Mouse (Mus musculus) limb, embryonic 10.5 days (tissue): ENCODE data around the gene Atg4a. TPM values are rescaled to one million over a fixed set of nuclear protein-coding genes. Genes with fewer than 3 reads are reported as not detected.

Experiments
- DNase-seq: peaks from one replicate; pipeline ENCODE4 v3.0.0-alpha.2; 2017; ENCODE audit warnings: low spot score
- H3K27ac ChIP-seq: fragments of 300-500 bp; sonication (generic); 2 replicates; pipeline ENCODE4 v1.5.1; 2016; ENCODE audit warnings: mild to moderate bottlenecking
- H3K27me3 ChIP-seq: fragments of 300-500 bp; sonication (generic); 2 replicates; pipeline ENCODE4 v1.6.1; 2016; ENCODE audit warnings: low read depth, mild to moderate bottlenecking; ENCODE audit not compliant: poor library complexity, severe bottlenecking
- H3K36me3 ChIP-seq: fragments of 300-500 bp; sonication (generic); 2 replicates; pipeline ENCODE4 v1.6.1; 2016; ENCODE audit warnings: mild to moderate bottlenecking, moderate library complexity
- H3K4me1 ChIP-seq: fragments of 300-500 bp; sonication (generic); 2 replicates; pipeline ENCODE4 v1.6.1; 2016
- H3K4me3 ChIP-seq: fragments of 300-500 bp; sonication (generic); 2 replicates; pipeline ENCODE4 v1.5.1; 2016; ENCODE audit warnings: mild to moderate bottlenecking, moderate library complexity
- H3K9me3 ChIP-seq: fragments of 300-500 bp; sonication (generic); replicated peaks from 2 replicates; pipeline ENCODE4 v1.6.1; 2016; ENCODE audit warnings: mild to moderate bottlenecking
- WGBS: fragments of 180-500 bp; shearing (Covaris S2); methylation state at CpG from one replicate; pipeline ENCODE4 v1.1.7; 2016; 5-methylcytosine and 5-hydroxymethylcytosine counted together
- polyA plus RNA-seq: library from polyadenylated mRNA; unstranded; fragments of >200 nt; fragmentation: Nextera tagmentation; extraction: Ambion mirVana; gene quantifications from 2 replicates; pipeline ENCODE4 v1.2.1, GENCODE M21; 2016

Gene Atg4a
- polyA plus RNA-seq = 11.4 and 12.0 TPM in 2 replicates

DNA sequence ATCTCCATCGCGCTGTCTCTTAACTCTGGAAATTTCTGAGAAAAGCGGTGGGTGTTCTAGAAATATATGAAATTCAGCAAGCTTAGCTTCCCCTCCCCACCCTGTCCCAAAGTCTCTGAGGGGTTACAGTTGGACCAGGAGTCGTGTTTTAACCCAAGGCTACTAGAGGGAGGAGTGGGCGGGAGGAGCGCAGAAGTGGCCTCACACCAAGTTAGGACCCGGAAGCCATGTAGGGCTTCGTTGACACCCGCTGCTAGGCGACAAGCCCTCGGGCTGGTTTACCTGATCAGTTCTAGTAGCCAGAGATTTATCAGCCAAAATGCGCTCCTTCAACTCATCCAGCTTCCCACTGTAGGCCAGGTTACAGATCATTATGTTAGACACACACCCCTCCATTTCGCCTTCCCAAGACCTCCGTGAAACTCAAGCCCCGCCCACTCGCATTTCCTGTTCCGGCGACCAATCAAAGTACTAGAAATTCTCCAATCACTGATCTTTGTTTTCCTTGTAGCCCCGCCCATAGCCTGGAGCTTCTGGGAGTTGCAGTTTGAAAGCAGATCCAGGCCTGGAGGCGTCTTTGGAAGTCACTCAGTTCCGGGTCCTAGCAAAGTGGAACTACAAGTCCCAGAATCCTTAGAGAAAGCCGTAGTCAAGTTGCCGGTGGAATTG lies at the start of gene Atg4a, which contains the start of gene Psmd10:
Gene Atg4a (plus strand): TSS at position 636 of the 669 bp plus-strand sequence.
Gene Psmd10 (minus strand): TSS at position 457 of the 669 bp plus-strand sequence.
- Histone ChIP-seq H3K36me3 (peaks cover 4% of the 10 kb centered on the region), H3K4me1 (no peaks in the 10 kb centered on the region), H3K9me3 (no peaks in the 10 kb centered on the region), H3K4me3 (peak within 1 kb of the TSS; percentile 55), H3K27ac (peak within 1 kb of the TSS; percentile 80), H3K27me3 (peaks cover 87% of the 10 kb centered on the region)
- peak; percentile 82 for DNase-seq
- 16% methylated on average over 23 of the region's 23 CpGs for WGBS

- Histone ChIP-seq H3K4me3 (no peak within 1 kb of the TSS), H3K4me1 (no peaks in the 10 kb centered on the region), H3K36me3 (no peaks in the 10 kb centered on the region), H3K27ac (no peak within 1 kb of the TSS), H3K27me3 (peaks cover 66% of the 10 kb centered on the region), H3K9me3 (no peaks in the 10 kb centered on the region)
- WGBS = 79% methylated on average over 7 of the region's 7 CpGs
- no peak for DNase-seq
Observed at GRCm38 (mm10) chrX:140907360-140907759, 49.3 kb upstream of the Atg4a start, which contains the start of gene Vsig1. Vsig1 (plus strand) TSS chrX:140907608.

DNA sequence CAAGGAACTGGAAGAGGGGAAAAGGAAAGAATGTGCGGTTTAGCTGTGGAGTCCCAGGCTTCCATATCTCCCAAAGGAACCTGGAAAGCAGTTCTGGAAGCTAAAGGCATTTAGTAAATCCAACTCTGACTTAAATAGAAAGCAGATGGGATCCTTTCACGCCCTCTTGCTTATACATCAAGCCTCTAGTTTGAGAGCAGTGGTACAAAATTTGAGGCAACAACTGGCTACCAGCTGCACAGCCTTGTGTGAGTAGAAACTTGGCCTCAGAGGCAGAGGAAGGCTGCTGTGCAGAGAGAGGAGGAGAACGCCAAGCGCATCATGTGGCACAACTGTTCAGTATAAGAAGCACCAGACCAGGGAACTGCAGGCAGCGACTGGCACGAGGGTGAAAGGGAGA lies 35.4 kb upstream of the Atg4a start:
- no peak for DNase-seq
- no peaks in the 10 kb centered on the region for H3K36me3 ChIP-seq
- H3K27me3 ChIP-seq = peaks cover 95% of the 10 kb centered on the region
- H3K4me1 ChIP-seq = no peaks in the 10 kb centered on the region
- H3K4me3 ChIP-seq = no peak overlapping the region
- no peak overlapping the region for H3K27ac ChIP-seq
- WGBS = 82% methylated on average over 6 of the region's 6 CpGs
- no peaks in the 10 kb centered on the region for H3K9me3 ChIP-seq

GRCm38 (mm10) chrX:140932066-140932465 lies 24.6 kb upstream of the Atg4a start:
- Histone ChIP-seq H3K27ac (no peak overlapping the region), H3K4me1 (no peaks in the 10 kb centered on the region), H3K4me3 (no peak overlapping the region), H3K36me3 (no peaks in the 10 kb centered on the region), H3K9me3 (no peaks in the 10 kb centered on the region), H3K27me3 (peaks cover 98% of the 10 kb centered on the region)
- DNase-seq = no peak
- 84% methylated on average over 3 of the region's 3 CpGs for WGBS

GRCm38 (mm10) chrX:140933263-140933662 lies 23.4 kb upstream of the Atg4a start:
- H3K27me3 ChIP-seq = peaks cover 96% of the 10 kb centered on the region
- no peak for DNase-seq
- no peak overlapping the region for H3K27ac ChIP-seq
- 79% methylated on average over 3 of the region's 3 CpGs for WGBS
- no peaks in the 10 kb centered on the region for H3K9me3 ChIP-seq
- H3K4me3 ChIP-seq = no peak overlapping the region
- H3K36me3 ChIP-seq = no peaks in the 10 kb centered on the region
- no peaks in the 10 kb centered on the region for H3K4me1 ChIP-seq

DNA sequence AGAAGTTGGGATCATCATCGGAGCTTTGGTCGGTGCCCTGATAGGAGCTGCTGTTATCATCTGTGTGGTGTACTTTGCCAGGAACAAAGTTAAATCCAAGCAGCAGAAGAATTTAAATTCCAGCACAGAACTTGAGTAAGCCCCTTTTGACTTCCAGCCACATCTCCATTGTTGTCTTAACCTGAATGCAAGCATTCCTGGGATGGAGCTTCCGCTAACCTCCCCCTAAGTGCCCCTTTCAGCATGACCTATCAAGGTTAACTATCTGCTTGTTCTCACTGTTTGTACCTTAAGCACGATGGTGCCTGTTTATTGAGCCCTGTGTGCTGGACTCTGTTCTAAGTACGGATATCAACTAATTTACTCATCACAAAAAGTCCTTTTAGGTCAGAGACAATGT lies 20.4 kb upstream of the Atg4a start:
- Histone ChIP-seq H3K9me3 (no peaks in the 10 kb centered on the region), H3K27me3 (peaks cover 96% of the 10 kb centered on the region), H3K36me3 (no peaks in the 10 kb centered on the region), H3K27ac (no peak overlapping the region), H3K4me1 (no peaks in the 10 kb centered on the region), H3K4me3 (no peak overlapping the region)
- DNase-seq = no peak
- WGBS = 84% methylated on average over 5 of the region's 5 CpGs

GRCm38 (mm10) chrX:140953618-140954017 lies 3.1 kb upstream of the Atg4a start:
- Histone ChIP-seq H3K4me3 (no peak overlapping the region), H3K27me3 (peaks cover 93% of the 10 kb centered on the region), H3K9me3 (no peaks in the 10 kb centered on the region), H3K4me1 (no peaks in the 10 kb centered on the region), H3K27ac (no peak overlapping the region), H3K36me3 (peaks cover 13% of the 10 kb centered on the region)
- 94% methylated on average over 4 of the region's 4 CpGs for WGBS
- DNase-seq = no peak

DNA sequence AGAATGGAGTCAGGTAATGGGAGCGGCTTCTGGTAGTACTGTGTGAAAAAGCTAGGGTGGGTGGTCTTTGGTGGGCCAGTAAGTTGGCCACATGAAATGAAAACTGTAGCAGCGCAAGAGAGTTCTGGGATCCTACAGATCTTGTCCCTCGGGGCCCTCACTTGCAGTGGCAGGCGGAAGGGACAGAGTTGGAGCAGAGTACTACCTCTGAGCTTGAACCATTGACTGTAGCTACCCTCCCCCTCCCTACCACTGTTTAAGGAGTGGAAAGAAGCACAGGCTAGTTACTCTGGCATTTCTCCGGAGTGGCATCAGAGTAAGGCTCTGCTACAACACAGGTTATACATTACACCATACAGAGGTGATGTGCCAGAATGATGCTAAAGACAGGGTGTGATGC lies 252 bp downstream of the Atg4a start:
- Histone ChIP-seq H3K27me3 (peaks cover 81% of the 10 kb centered on the region), H3K4me1 (no peaks in the 10 kb centered on the region), H3K36me3 (peaks cover 4% of the 10 kb centered on the region), H3K4me3 (peak overlapping the region; percentile 55), H3K27ac (no peak overlapping the region), H3K9me3 (no peaks in the 10 kb centered on the region)
- DNase-seq = no peak
- WGBS = 23% methylated on average over 5 of the region's 5 CpGs

- DNase-seq = no peak
- Histone ChIP-seq H3K27me3 (peaks cover 99% of the 10 kb centered on the region), H3K36me3 (no peaks in the 10 kb centered on the region), H3K27ac (no peak overlapping the region), H3K9me3 (no peaks in the 10 kb centered on the region), H3K4me3 (no peak overlapping the region), H3K4me1 (peaks cover 10% of the 10 kb centered on the region)
- WGBS = 91% methylated on average over 1 of the region's 1 CpGs
Observed at GRCm38 (mm10) chrX:140978943-140979342, 22.2 kb downstream of the Atg4a start.

DNA sequence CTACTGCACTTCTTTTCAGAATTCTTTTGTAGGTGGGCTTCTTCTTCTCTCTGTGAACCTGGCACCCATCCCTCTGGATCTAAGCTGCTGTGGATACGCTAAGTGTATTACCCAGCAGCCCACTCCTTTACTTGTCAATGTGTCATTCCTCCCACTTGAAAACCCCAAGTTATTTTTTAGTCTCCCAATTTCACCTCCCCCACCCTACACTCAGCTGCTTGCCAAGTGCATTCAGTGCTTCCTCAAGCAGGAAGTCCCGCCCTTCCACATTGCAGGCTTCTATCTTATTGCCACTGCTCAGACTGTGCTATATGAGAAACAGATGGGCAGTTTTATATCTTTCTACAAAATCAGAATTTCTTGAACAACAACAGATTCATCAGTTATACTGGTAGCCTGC lies 22.8 kb downstream of the Atg4a start:
- Histone ChIP-seq H3K27ac (no peak overlapping the region), H3K27me3 (peaks cover 99% of the 10 kb centered on the region), H3K9me3 (no peaks in the 10 kb centered on the region), H3K4me3 (no peak overlapping the region), H3K4me1 (peaks cover 10% of the 10 kb centered on the region), H3K36me3 (no peaks in the 10 kb centered on the region)
- DNase-seq = no peak
- WGBS = 86% methylated on average over 2 of the region's 2 CpGs

- no peak for DNase-seq
- H3K27me3 ChIP-seq = peaks cover 99% of the 10 kb centered on the region
- H3K27ac ChIP-seq = no peak overlapping the region
- no peaks in the 10 kb centered on the region for H3K9me3 ChIP-seq
- 77% methylated on average over 4 of the region's 4 CpGs for WGBS
- H3K36me3 ChIP-seq = no peaks in the 10 kb centered on the region
- H3K4me3 ChIP-seq = no peak overlapping the region
- H3K4me1 ChIP-seq = peaks cover 10% of the 10 kb centered on the region
Observed at GRCm38 (mm10) chrX:140980163-140980562, 23.5 kb downstream of the Atg4a start.

DNA sequence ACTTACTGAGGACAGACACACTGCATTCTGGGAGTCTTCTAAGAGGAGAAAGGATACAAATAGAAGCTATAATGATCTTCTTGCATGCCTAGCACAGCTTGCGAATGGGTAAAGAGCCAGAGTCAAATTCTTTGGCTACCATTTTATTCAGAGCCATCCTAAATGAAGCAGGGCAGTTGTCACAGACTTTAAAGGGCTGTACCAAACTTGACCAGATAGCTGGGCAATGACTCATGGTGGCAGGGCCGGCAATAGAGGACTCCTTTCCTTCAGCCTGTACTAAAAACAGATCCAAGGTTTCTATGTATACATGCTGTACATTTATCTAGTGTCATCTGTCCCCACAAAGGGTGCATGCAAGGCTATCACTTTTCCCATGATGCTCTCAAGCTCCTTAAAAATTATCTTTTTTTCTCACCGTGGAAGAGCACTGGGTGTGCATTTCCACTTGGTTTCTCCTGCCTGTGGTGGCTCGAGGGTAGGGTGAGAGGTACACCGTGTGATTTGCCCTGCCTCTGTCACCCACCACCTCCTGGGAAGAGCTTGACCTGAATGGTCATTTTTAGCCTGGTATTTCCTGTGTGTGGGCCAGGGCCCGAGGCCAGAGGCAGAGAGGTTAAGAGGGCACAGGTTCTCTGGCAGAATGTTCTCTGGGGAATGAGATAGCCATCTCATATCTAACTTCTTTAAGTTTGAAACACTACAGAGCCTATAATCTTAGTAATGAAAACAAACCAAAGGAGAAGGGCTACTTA lies 26.7 kb downstream of the Atg4a start:
- WGBS = 52% methylated on average over 6 of the region's 6 CpGs
- Histone ChIP-seq H3K9me3 (no peaks in the 10 kb centered on the region), H3K36me3 (no peaks in the 10 kb centered on the region), H3K27me3 (peaks cover 99% of the 10 kb centered on the region), H3K4me1 (peaks cover 10% of the 10 kb centered on the region), H3K4me3 (no peak overlapping the region), H3K27ac (no peak overlapping the region)
- DNase-seq = no peak

DNA sequence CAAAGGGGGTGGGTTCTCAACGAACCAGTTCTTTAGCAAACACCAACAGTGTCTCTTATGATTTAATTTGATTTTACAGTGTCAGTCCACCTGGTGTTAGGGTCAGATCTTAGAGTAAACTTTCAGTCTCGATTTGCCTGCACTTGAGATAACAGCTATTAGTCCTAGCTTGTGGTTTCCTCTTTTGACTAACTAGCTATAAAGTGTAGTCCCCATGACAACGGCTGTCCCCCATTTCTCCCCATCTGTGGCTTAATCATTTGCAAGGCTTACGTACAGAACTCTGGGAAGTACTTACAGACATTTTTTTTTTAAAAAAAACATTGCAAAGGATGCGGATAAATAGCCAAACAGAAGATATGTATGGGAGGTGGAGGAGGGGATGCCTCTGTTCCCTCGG lies 28.1 kb downstream of the Atg4a start:
- no peak overlapping the region for H3K4me3 ChIP-seq
- H3K27ac ChIP-seq = no peak overlapping the region
- WGBS = 78% methylated on average over 6 of the region's 6 CpGs
- no peaks in the 10 kb centered on the region for H3K36me3 ChIP-seq
- no peak for DNase-seq
- H3K9me3 ChIP-seq = no peaks in the 10 kb centered on the region
- H3K27me3 ChIP-seq = peaks cover 99% of the 10 kb centered on the region
- H3K4me1 ChIP-seq = peaks cover 6% of the 10 kb centered on the region
